Mouse (Mus musculus) small intestine, adult 2 months (tissue): ENCODE data around the gene Mob3b. TPM values are rescaled to one million over a fixed set of nuclear protein-coding genes. Genes with fewer than 3 reads are reported as not detected.

Experiments used
- H3K27ac ChIP-seq: fragments of 200-500 bp; 2 replicates; pipeline ENCODE4 v1.5.1; 2012; ENCODE audit warnings: low read depth, low read length, control low read depth, inconsistent platforms; ENCODE audit not compliant: insufficient read depth
- H3K27me3 ChIP-seq: fragments of 200-500 bp; 2 replicates; pipeline ENCODE4 v1.6.1; 2012; ENCODE audit warnings: mild to moderate bottlenecking, moderate library complexity, low read length, inconsistent platforms; ENCODE audit not compliant: control insufficient read depth, insufficient read depth
- H3K36me3 ChIP-seq: fragments of 200-500 bp; 2 replicates; pipeline ENCODE4 v1.6.1; 2012; ENCODE audit warnings: mild to moderate bottlenecking, low read length, control low read depth, inconsistent platforms; ENCODE audit not compliant: control insufficient read depth, insufficient read depth
- H3K4me1 ChIP-seq: fragments of 200-500 bp; 2 replicates; pipeline ENCODE4 v1.6.1; 2012; ENCODE audit warnings: low read length, inconsistent platforms, mixed read lengths; ENCODE audit not compliant: control insufficient read depth, insufficient read depth, insufficient read length
- H3K4me3 ChIP-seq: fragments of 200-500 bp; 2 replicates; pipeline ENCODE4 v1.5.1; 2012; ENCODE audit warnings: low read depth, mild to moderate bottlenecking, control low read depth, inconsistent platforms, low read length, moderate library complexity
- CTCF ChIP-seq: fragments of 200-500 bp; IDR thresholded peaks from 2 replicates; pipeline ENCODE4 v1.5.1; 2012; ENCODE audit warnings: low read depth, mild to moderate bottlenecking, control low read depth, inconsistent platforms, low read length, moderate library complexity, mixed read lengths; ENCODE audit not compliant: insufficient replicate concordance, insufficient read length; ENCODE audit errors: extremely low read depth
- POLR2A ChIP-seq: fragments of 200-500 bp; IDR thresholded peaks from 2 replicates; pipeline ENCODE4 v1.6.1; 2012; ENCODE audit warnings: low read depth, mild to moderate bottlenecking, control low read depth, inconsistent platforms, low read length, moderate library complexity
- WGBS: fragments of 180-500 bp; shearing (Covaris S2); methylation state at CpG from one replicate; pipeline ENCODE4 v1.1.7; 2018; 5-methylcytosine and 5-hydroxymethylcytosine counted together
- polyA plus RNA-seq: library from polyadenylated mRNA; depleted of rRNA; stranded (reverse); fragments of >200 nt; gene quantifications from 2 replicates; pipeline ENCODE4 v1.2.3, GENCODE M21; 2012

Gene Mob3b
- polyA plus RNA-seq, 1 experiment: 12.2 TPM

DNA sequence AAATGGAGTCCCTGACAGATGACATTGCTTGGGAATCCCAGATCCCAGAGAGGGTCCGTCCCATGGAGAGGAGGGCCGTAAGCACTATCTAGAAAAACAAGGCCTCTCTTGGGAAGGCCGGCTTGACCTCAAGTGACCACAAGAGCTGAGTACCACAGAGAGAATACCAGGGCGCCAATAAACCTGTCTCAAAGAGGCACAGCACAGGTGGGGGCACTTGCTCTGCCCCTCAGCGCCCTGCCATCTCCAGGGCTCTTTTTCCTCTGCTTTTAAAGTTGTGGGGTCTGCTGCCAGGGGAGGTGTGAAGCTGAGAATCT lies 107.6 kb downstream of the Mob3b start:
- no peaks in the 10 kb centered on the region for H3K27me3 ChIP-seq
- no peak overlapping the region for H3K27ac ChIP-seq
- H3K4me1 ChIP-seq: peaks cover 28% of the 10 kb centered on the region; the same call in 1 of the 2 replicates
- TF ChIP-seq POLR2A (no peak), CTCF (no peak)
- H3K36me3 ChIP-seq: no peaks in the 10 kb centered on the region
- WGBS: 83% methylated on average over 5 of the region's 5 CpGs
- no peak overlapping the region for H3K4me3 ChIP-seq

DNA sequence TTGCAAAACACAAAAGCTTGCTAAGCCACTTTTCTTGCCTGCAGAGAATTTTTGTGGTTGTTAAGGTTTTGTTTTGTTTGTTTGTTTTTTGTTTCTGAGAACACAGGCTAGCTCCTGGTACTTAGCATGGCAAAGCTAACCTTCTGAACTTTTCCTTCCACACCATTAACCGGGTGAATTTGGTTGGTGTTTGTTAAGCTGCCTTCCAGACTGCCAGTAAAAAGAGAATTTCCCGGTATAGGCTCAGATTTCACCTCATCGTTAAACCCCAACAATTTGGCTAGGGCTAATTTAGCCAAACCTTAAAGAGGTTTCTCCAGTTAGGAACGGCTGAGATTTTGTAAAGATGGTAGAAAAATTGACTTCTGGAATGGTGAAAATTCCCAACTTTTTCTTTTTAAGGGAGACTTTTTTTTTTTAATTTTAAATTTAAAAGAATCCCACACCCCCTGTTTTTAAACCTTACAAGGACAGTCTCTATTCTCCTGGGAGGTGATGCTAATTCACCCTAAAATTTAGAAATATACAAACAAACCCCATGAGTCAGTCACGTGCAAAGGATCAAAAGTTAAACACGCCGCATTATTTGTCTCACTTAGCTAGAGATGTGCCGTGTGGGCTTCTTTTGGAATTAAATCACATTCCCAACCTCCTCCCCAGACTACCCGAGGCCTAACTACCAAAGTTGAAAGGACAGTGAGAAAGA lies 108.1 kb downstream of the Mob3b start:
- H3K27ac ChIP-seq: no peak overlapping the region
- no peaks in the 10 kb centered on the region for H3K27me3 ChIP-seq
- TF ChIP-seq POLR2A: no peak
- TF ChIP-seq CTCF: no peak
- H3K4me3 ChIP-seq: no peak overlapping the region
- no peaks in the 10 kb centered on the region for H3K36me3 ChIP-seq
- 86% methylated on average over 9 of the region's 9 CpGs for WGBS
- peaks cover 26% of the 10 kb centered on the region; the same call in 1 of the 2 replicates for H3K4me1 ChIP-seq

DNA sequence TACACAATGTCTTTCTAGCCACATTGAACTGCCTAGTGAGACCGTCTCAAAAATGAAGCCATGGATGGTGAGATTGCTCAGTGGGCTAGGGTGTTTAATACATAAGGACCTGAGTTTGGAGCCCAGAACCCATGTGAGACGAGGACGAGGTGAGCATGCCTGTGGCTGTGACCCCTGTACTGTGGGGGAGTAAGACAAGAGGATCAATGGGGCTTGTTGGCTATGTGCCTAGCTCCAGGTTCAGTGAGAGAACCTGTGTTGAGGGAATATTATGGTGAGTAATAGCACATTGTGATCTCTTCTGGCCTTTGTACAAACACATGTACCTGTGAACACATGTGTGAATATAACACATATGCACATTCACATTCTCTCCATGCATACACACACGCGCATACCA lies 116.4 kb downstream of the Mob3b start:
- no peak overlapping the region for H3K4me3 ChIP-seq
- H3K27ac ChIP-seq: no peak overlapping the region
- WGBS: 94% methylated on average over 5 of the region's 5 CpGs
- no peaks in the 10 kb centered on the region for H3K36me3 ChIP-seq
- no peak for TF ChIP-seq POLR2A
- TF ChIP-seq CTCF: no peak
- H3K27me3 ChIP-seq: no peaks in the 10 kb centered on the region
- H3K4me1 ChIP-seq: no peaks in the 10 kb centered on the region

GRCm38 (mm10) chr4:35040306-35040705 lies 117.0 kb downstream of the Mob3b start:
- 88% methylated on average over 1 of the region's 1 CpGs for WGBS
- no peak overlapping the region for H3K4me3 ChIP-seq
- H3K4me1 ChIP-seq: no peaks in the 10 kb centered on the region
- TF ChIP-seq POLR2A: no peak
- TF ChIP-seq CTCF: no peak
- H3K27ac ChIP-seq: no peak overlapping the region
- no peaks in the 10 kb centered on the region for H3K27me3 ChIP-seq
- no peaks in the 10 kb centered on the region for H3K36me3 ChIP-seq

DNA sequence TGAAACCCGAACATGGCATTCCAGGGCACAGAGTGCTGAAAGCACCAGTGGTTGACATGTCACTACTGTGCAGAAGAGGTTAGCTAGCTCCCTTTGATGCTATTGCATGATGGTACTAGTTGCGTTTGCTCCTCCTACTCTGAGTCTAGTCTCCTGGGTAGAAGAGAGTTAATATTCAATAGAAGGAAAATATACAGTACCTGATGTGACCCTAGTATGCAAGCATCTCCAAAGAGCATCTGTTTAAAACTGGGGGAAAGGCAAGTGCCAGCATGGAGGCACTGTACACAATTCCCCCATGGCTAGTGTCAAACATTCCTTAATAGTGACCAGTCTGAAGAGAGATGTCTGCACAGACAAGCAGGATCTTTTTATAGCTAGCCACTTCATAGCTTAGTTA lies 119.5 kb downstream of the Mob3b start:
- 79% methylated on average over 2 of the region's 2 CpGs for WGBS
- no peak overlapping the region for H3K4me3 ChIP-seq
- no peaks in the 10 kb centered on the region for H3K36me3 ChIP-seq
- no peak overlapping the region for H3K27ac ChIP-seq
- no peak for TF ChIP-seq POLR2A
- TF ChIP-seq CTCF: no peak
- peaks cover 3% of the 10 kb centered on the region for H3K4me1 ChIP-seq
- H3K27me3 ChIP-seq: no peaks in the 10 kb centered on the region

DNA sequence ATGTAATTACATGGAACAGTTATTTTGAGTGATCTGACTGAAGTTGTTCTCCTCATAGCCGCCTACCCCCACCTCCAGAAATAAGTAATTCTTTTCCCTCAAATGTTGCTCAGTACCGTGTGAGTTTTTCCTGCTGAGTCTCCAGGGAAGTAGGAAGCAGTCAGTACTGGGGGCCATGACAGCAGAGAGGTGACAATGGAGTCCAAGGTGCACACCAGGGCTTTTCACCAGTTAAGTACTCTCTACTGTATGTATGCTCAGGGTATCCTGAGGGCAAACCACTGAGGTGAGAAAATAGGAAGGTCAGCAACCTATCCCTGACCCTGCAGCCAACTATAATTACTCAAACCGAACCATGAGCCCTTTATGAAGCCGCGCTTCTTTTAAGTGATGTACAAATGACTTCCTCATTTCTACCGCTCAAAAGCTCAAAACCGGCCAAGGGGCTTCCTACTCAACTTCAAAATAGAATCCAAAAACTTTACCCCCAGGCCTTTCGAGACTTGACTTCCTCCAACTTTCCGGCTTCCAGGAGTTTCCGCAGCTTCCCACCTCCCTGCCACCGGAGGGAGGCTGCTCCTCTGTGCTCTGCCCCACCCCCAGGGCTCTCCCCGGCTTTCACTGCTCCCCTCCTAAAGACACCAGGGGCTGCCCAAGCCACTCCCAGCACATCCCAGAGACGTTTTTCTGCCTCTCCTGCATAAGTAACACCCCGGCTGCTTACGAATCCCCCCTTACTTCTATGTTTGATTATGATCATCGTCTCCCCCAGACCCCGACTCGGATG lies 122.6 kb downstream of the Mob3b start:
- Histone ChIP-seq H3K36me3 (no peaks in the 10 kb centered on the region), H3K4me3 (no peak overlapping the region), H3K27ac (no peak overlapping the region), H3K27me3 (no peaks in the 10 kb centered on the region), H3K4me1 (peaks cover 5% of the 10 kb centered on the region)
- TF ChIP-seq CTCF (no peak), POLR2A (no peak)
- WGBS: 72% methylated on average over 18 of the region's 18 CpGs

DNA sequence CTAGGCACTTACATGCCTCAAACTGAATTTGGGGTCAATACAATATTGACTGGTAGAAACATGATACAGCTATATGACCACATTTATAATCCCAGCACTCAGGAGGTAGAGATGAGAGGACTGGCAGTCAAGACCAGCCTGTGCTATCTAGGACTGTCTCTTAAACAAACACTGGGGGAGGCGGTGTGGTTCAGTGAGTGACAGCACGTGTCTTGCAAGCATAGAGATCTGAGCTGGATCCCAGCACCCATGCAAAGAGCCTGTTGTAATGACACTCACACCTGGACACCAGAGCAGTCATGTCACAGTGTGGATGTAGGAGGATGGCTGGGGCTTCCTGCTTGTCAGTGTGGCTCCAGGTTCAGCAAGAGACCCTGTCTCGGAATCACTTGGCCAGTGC lies 124.5 kb downstream of the Mob3b start:
- no peak for TF ChIP-seq POLR2A
- no peak for TF ChIP-seq CTCF
- Histone ChIP-seq H3K27me3 (no peaks in the 10 kb centered on the region), H3K27ac (no peak overlapping the region), H3K4me3 (no peak overlapping the region), H3K4me1 (peaks cover 5% of the 10 kb centered on the region), H3K36me3 (no peaks in the 10 kb centered on the region)
- WGBS: 64% methylated on average over 3 of the region's 3 CpGs

DNA sequence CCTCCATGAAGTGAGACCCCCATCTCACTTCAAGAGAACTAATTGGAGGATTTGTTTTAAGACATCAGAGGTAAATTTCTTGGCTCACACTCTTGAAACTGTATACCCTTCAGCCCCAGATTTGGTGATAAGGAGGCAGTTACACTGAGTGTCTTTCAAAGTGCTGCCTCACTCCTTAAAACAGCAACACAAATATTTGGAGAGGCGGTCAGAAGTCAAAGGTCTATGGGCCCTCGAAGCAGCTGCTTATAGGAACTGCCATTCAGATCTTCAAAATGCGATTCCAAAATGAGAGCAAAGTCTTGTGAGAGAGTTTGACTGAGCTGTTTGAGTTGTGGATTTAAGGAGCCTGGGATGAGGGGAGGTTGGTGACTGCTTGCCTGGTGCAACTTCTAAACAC lies 125.7 kb downstream of the Mob3b start:
- H3K27ac ChIP-seq: no peak overlapping the region
- 20% methylated on average over 3 of the region's 3 CpGs for WGBS
- H3K36me3 ChIP-seq: no peaks in the 10 kb centered on the region
- H3K4me1 ChIP-seq: peaks cover 5% of the 10 kb centered on the region
- H3K4me3 ChIP-seq: no peak overlapping the region
- TF ChIP-seq POLR2A (no peak), CTCF (no peak)
- H3K27me3 ChIP-seq: no peaks in the 10 kb centered on the region
